Mouse (Mus musculus) stomach, embryonic 16.5 days (tissue): ENCODE data around the gene Atg101. TPM values are rescaled to one million over a fixed set of nuclear protein-coding genes. Genes with fewer than 3 reads are reported as not detected.
A peak's percentile ranks its signal among the peaks of the same experiment; 100 is the strongest.

Experiments used
- ATAC-seq: fragments of 200-750 bp; cut with Nextera tagmentation; 2 replicates; pipeline ENCODE4 v1.8.0; 2017; ENCODE audit warnings: moderate number of reproducible peaks, moderate TSS enrichment; ENCODE audit not compliant: insufficient read depth, low FRiP score
- H3K27ac ChIP-seq: fragments of 300-500 bp; sonication (generic); 2 replicates; pipeline ENCODE4 v1.5.1; 2014; ENCODE audit warnings: low read length
- H3K27me3 ChIP-seq: fragments of 300-500 bp; sonication (generic); 2 replicates; pipeline ENCODE4 v1.6.1; 2014; ENCODE audit warnings: low read length, control low read depth, mixed read lengths; ENCODE audit not compliant: control insufficient read depth, insufficient read depth
- H3K36me3 ChIP-seq: fragments of 300-500 bp; sonication (generic); 2 replicates; pipeline ENCODE4 v1.6.1; 2014; ENCODE audit warnings: low read length; ENCODE audit not compliant: control insufficient read depth, insufficient read depth
- H3K4me1 ChIP-seq: fragments of 300-500 bp; sonication (generic); 2 replicates; pipeline ENCODE4 v1.6.1; 2014; ENCODE audit warnings: low read length, control low read depth, mixed read lengths; ENCODE audit not compliant: control insufficient read depth, insufficient read depth
- H3K4me2 ChIP-seq: fragments of 300-500 bp; sonication (generic); 2 replicates; pipeline ENCODE4 v1.6.1; 2014; ENCODE audit warnings: low read depth, low read length, mixed read lengths
- H3K4me3 ChIP-seq: fragments of 300-500 bp; sonication (generic); replicated peaks from 2 replicates; pipeline ENCODE4 v1.5.1; 2014; ENCODE audit warnings: mild to moderate bottlenecking, low read length
- H3K9ac ChIP-seq: fragments of 300-500 bp; sonication (generic); 2 replicates; pipeline ENCODE4 v1.6.1; 2014; ENCODE audit warnings: low read length
- H3K9me3 ChIP-seq: fragments of 300-500 bp; sonication (generic); replicated peaks from 2 replicates; pipeline ENCODE4 v1.6.1; 2016; ENCODE audit warnings: low read length, control low read depth; ENCODE audit not compliant: control insufficient read depth
- WGBS: fragments of 180-500 bp; shearing (Covaris S2); extraction: QIAGEN DNeasy Blood & Tissue Kit; methylation state at CpG from one replicate; pipeline ENCODE4 v1.1.7; 2014; 5-methylcytosine and 5-hydroxymethylcytosine counted together
- polyA plus RNA-seq: library from polyadenylated mRNA; unstranded; fragments of >200 nt; fragmentation: Nextera tagmentation; extraction: Ambion mirVana; gene quantifications from 2 replicates; pipeline ENCODE4 v1.2.1, GENCODE M21; 2015

The Atg101 gene
- polyA plus RNA-seq, 1 experiment from 2014 or later = 66.9 TPM

GRCm38 (mm10) chr15:101251930-101252329 is 32.1 kb upstream of the Atg101 start:
- ATAC-seq = no peak
- WGBS = 87% methylated on average over 5 of the region's 5 CpGs
- Histone ChIP-seq H3K4me2 (no peak overlapping the region), H3K4me1 (peaks cover 21% of the 10 kb centered on the region), H3K36me3 (no peaks in the 10 kb centered on the region), H3K27ac (no peak overlapping the region), H3K9ac (no peak overlapping the region), H3K27me3 (no peaks in the 10 kb centered on the region), H3K9me3 (no peaks in the 10 kb centered on the region), H3K4me3 (no peak overlapping the region)

- Histone ChIP-seq H3K9me3 (no peaks in the 10 kb centered on the region), H3K9ac (no peak overlapping the region), H3K4me2 (no peak overlapping the region), H3K4me1 (peaks cover 21% of the 10 kb centered on the region), H3K36me3 (no peaks in the 10 kb centered on the region), H3K27ac (no peak overlapping the region), H3K4me3 (no peak overlapping the region), H3K27me3 (no peaks in the 10 kb centered on the region)
- 71% methylated on average over 6 of the region's 6 CpGs for WGBS
- ATAC-seq = no peak
Measured at GRCm38 (mm10) chr15:101252614-101253013, 31.5 kb upstream of the Atg101 start.

GRCm38 (mm10) chr15:101253563-101253885 is 30.5 kb upstream of the Atg101 start:
- Histone ChIP-seq H3K9ac (peak overlapping the region; percentile 86), H3K27ac (0 out of 2 replicates have a peak overlapping the region, but pooled peaks have one; percentile 2), H3K9me3 (no peaks in the 10 kb centered on the region), H3K4me1 (peaks cover 12% of the 10 kb centered on the region; the same call in 1 of the 2 replicates), H3K4me3 (peak overlapping the region; percentile 64), H3K27me3 (no peaks in the 10 kb centered on the region), H3K4me2 (peak overlapping the region; percentile 95), H3K36me3 (no peaks in the 10 kb centered on the region)
- no peak for ATAC-seq
- WGBS = 31% methylated on average over 3 of the region's 3 CpGs

- no peaks in the 10 kb centered on the region for H3K27me3 ChIP-seq
- WGBS = 2% methylated on average over 79 of the region's 82 CpGs
- H3K4me2 ChIP-seq = peak within 1 kb of the TSS; percentile 95
- H3K36me3 ChIP-seq = no peaks in the 10 kb centered on the region
- peak within 1 kb of the TSS; percentile 86 for H3K9ac ChIP-seq
- peak within 1 kb of the TSS; percentile 64 for H3K4me3 ChIP-seq
- peaks cover 11% of the 10 kb centered on the region; the same call in 1 of the 2 replicates for H3K4me1 ChIP-seq
- peak within 1 kb of the TSS; percentile 38; the same call in 1 of the 2 replicates for H3K27ac ChIP-seq
- H3K9me3 ChIP-seq = no peaks in the 10 kb centered on the region
- peak; percentile 78 for ATAC-seq
Measured at GRCm38 (mm10) chr15:101253886-101254795, 29.9 kb upstream of the Atg101 start, which contains the start of gene Nr4a1. Gene Nr4a1, plus strand, starts transcription at chr15:101254269.

GRCm38 (mm10) chr15:101255842-101256462 is 28.1 kb upstream of the Atg101 start:
- H3K27ac ChIP-seq = no peak overlapping the region
- H3K4me2 ChIP-seq = no peak overlapping the region
- peaks cover 23% of the 10 kb centered on the region for H3K4me1 ChIP-seq
- WGBS = 81% methylated on average over 7 of the region's 7 CpGs
- no peaks in the 10 kb centered on the region for H3K27me3 ChIP-seq
- no peaks in the 10 kb centered on the region for H3K9me3 ChIP-seq
- H3K4me3 ChIP-seq = no peak overlapping the region
- H3K9ac ChIP-seq = no peak overlapping the region
- no peaks in the 10 kb centered on the region for H3K36me3 ChIP-seq
- ATAC-seq = no peak

- 73% methylated on average over 14 of the region's 14 CpGs for WGBS
- Histone ChIP-seq H3K4me2 (no peak overlapping the region), H3K27me3 (no peaks in the 10 kb centered on the region), H3K4me3 (no peak overlapping the region), H3K4me1 (peaks cover 30% of the 10 kb centered on the region), H3K27ac (no peak overlapping the region), H3K9ac (no peak overlapping the region), H3K9me3 (no peaks in the 10 kb centered on the region), H3K36me3 (no peaks in the 10 kb centered on the region)
- ATAC-seq = no peak
Measured at GRCm38 (mm10) chr15:101256463-101257206, 27.4 kb upstream of the Atg101 start.

- H3K4me2 ChIP-seq = no peak overlapping the region
- no peaks in the 10 kb centered on the region for H3K9me3 ChIP-seq
- no peaks in the 10 kb centered on the region for H3K36me3 ChIP-seq
- ATAC-seq = no peak
- no peak overlapping the region for H3K4me3 ChIP-seq
- H3K4me1 ChIP-seq = peaks cover 39% of the 10 kb centered on the region
- 79% methylated on average over 11 of the region's 11 CpGs for WGBS
- H3K27ac ChIP-seq = no peak overlapping the region
- no peak overlapping the region for H3K9ac ChIP-seq
- no peaks in the 10 kb centered on the region for H3K27me3 ChIP-seq
Measured at GRCm38 (mm10) chr15:101258420-101258819, 25.7 kb upstream of the Atg101 start.

GRCm38 (mm10) chr15:101259922-101260321 is 24.1 kb upstream of the Atg101 start:
- Histone ChIP-seq H3K27ac (peak overlapping the region; percentile 90), H3K4me2 (no peak overlapping the region), H3K36me3 (no peaks in the 10 kb centered on the region), H3K9ac (no peak overlapping the region; the same call in 1 of the 2 replicates), H3K4me1 (peaks cover 33% of the 10 kb centered on the region), H3K9me3 (no peaks in the 10 kb centered on the region), H3K4me3 (no peak overlapping the region), H3K27me3 (no peaks in the 10 kb centered on the region)
- WGBS = 80% methylated on average over 3 of the region's 3 CpGs
- ATAC-seq = no peak
